Mouse (Mus musculus) hindbrain, embryonic 15.5 days (tissue): ENCODE data around the gene Matk. TPM values are rescaled to one million over a fixed set of nuclear protein-coding genes. Genes with fewer than 3 reads are reported as not detected.

Experiments used
- ATAC-seq: fragments of 200-750 bp; cut with Nextera tagmentation; 2 replicates; pipeline ENCODE4 v1.8.0; 2017; ENCODE audit warnings: low read depth, moderate number of reproducible peaks, moderate TSS enrichment; ENCODE audit not compliant: low FRiP score
- H3K27ac ChIP-seq: fragments of 300-500 bp; sonication (generic); replicated peaks from 2 replicates; pipeline ENCODE4 v1.5.1; 2015; ENCODE audit warnings: mild to moderate bottlenecking, inconsistent platforms
- H3K27me3 ChIP-seq: fragments of 300-500 bp; sonication (generic); 2 replicates; pipeline ENCODE4 v1.6.1; 2015; ENCODE audit warnings: control low read depth, inconsistent platforms
- H3K36me3 ChIP-seq: fragments of 300-500 bp; sonication (generic); 2 replicates; pipeline ENCODE4 v1.6.1; 2015; ENCODE audit warnings: control low read depth, inconsistent platforms
- H3K4me1 ChIP-seq: fragments of 300-500 bp; sonication (generic); replicated peaks from 2 replicates; pipeline ENCODE4 v1.6.1; 2015; ENCODE audit warnings: control low read depth, inconsistent platforms
- H3K4me2 ChIP-seq: fragments of 300-500 bp; sonication (generic); 2 replicates; pipeline ENCODE4 v1.6.1; 2015; ENCODE audit warnings: moderate library complexity, mild to moderate bottlenecking, inconsistent platforms
- H3K4me3 ChIP-seq: fragments of 300-500 bp; sonication (generic); 2 replicates; pipeline ENCODE4 v1.5.1; 2015; ENCODE audit warnings: mild to moderate bottlenecking, inconsistent platforms
- H3K9ac ChIP-seq: fragments of 300-500 bp; sonication (generic); 2 replicates; pipeline ENCODE4 v1.6.1; 2015; ENCODE audit warnings: inconsistent platforms
- H3K9me3 ChIP-seq: fragments of 300-500 bp; sonication (generic); 2 replicates; pipeline ENCODE4 v1.6.1; 2016; ENCODE audit warnings: control low read depth, inconsistent platforms
- WGBS: fragments of 180-500 bp; shearing (Covaris S2); methylation state at CpG from one replicate; pipeline ENCODE4 v1.1.7; 2015; 5-methylcytosine and 5-hydroxymethylcytosine counted together
- polyA plus RNA-seq: library from polyadenylated mRNA; unstranded; fragments of >200 nt; fragmentation: Nextera tagmentation; extraction: Ambion mirVana; gene quantifications from 2 replicates; pipeline ENCODE4 v1.2.1, GENCODE M21; 2015

Gene Matk
- polyA plus RNA-seq, 1 experiment from 2014 or later = 49.7 TPM

GRCm38 (mm10) chr10:81289811-81290210 is 37.1 kb downstream of the Matk start:
- Histone ChIP-seq H3K27me3 (peaks cover 16% of the 10 kb centered on the region; the same call in 1 of the 2 replicates), H3K9me3 (no peaks in the 10 kb centered on the region), H3K36me3 (no peaks in the 10 kb centered on the region), H3K27ac (no peak overlapping the region), H3K4me2 (no peak overlapping the region), H3K4me3 (no peak overlapping the region), H3K4me1 (peaks cover 28% of the 10 kb centered on the region), H3K9ac (no peak overlapping the region)
- 62% methylated on average over 14 of the region's 14 CpGs for WGBS
- no peak for ATAC-seq

DNA sequence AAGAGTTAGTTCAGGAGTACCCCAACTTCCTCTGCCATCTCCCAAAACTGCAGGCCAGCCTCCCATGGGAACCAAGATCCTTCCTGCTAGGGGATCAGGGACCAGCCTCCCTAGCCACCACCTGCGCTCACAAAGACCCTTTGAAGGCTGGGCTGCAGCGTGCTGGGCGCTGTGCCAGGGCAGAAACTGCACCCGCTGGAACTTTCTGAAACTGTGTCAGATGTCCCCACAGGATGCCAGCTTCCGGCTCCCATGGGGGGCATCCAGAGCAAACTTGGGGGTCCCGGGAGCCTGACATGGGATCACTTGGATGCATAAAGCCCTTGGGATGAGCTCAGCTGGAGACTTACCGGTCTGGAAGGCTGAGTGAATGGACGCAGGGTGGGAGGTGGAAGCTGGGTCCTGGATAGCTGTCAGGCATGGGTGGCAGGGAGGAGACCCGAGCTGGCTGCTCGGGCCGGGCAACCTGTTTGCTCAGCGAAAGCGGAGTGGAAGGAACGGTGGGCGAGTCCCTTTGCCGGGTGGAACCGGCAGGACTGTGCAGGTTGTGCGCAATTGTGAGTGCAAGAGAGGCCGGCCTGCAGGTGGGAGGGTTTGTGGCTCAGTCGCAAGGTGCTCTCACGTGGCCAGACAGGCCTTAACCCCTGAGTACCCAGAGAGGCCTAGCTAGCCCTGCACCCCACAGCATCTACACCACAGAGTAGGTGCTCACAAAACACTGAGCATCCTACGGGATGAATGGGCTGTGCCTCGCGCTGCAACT is 38.1 kb downstream of the Matk start:
- Histone ChIP-seq H3K4me2 (peak overlapping the region; percentile 14), H3K36me3 (no peaks in the 10 kb centered on the region), H3K27me3 (0 out of 2 replicates have a peak, but pooled peaks cover 11% of the 10 kb centered on the region), H3K9me3 (no peaks in the 10 kb centered on the region), H3K4me3 (no peak overlapping the region), H3K27ac (no peak overlapping the region), H3K4me1 (peaks cover 37% of the 10 kb centered on the region), H3K9ac (no peak overlapping the region)
- WGBS = 13% methylated on average over 24 of the region's 24 CpGs
- ATAC-seq = no peak

- H3K36me3 ChIP-seq = no peaks in the 10 kb centered on the region
- WGBS = 75% methylated on average over 9 of the region's 9 CpGs
- 0 out of 2 replicates have a peak, but pooled peaks cover 11% of the 10 kb centered on the region for H3K27me3 ChIP-seq
- H3K27ac ChIP-seq = no peak within 1 kb of the TSS
- peaks cover 36% of the 10 kb centered on the region for H3K4me1 ChIP-seq
- H3K4me2 ChIP-seq = peak within 1 kb of the TSS; percentile 71
- H3K4me3 ChIP-seq = peak within 1 kb of the TSS; percentile 90
- no peak for ATAC-seq
- H3K9ac ChIP-seq = no peak within 1 kb of the TSS
- no peaks in the 10 kb centered on the region for H3K9me3 ChIP-seq
Measured at GRCm38 (mm10) chr10:81291511-81292104, 38.9 kb downstream of the Matk start, which contains the start of gene Tjp3. TSS of gene Tjp3 (minus strand) at chr10:81291581.

DNA sequence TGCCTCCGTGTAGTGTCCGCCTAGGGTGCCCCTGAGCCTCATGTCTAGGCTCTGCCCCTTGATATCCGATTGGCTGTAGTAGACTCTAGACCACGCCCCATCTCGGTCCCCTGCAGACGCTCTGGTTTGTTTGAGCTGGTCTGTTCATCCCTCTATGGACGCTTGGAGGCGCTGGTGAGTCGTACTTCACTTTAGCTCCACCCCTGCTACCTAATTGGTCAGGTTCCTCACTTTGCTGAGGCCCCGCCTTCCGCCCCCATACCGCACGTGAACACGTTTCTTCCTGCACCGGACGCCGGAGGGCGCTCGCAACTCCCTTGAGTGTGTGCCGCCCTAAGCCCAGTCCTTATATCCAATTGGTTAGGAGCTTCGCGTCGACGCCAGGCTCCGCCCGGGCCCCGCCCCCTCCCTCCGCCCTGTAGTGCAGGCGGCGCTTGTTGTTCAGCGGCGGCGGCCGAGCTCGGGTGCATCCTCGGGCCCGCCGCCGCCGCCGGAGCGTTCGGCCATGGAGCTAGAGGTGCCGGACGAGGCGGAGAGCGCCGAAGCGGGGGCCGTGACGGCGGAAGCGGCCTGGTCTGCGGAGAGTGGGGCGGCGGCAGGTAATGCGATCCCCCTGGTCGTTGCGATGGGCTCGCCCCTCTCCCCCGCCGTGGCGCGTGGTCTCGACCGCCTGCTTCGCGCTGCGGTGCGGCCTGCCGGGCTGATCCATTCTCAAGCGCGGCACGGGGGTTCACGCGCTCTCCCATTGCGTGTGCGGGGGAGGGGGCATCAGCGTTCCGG is 40.0 kb downstream of the Matk start, which contains the start of gene Pip5k1c:
TSS of gene Pip5k1c (plus strand) at position 410 of the 780 bp plus-strand sequence.
- H3K9me3 ChIP-seq = no peaks in the 10 kb centered on the region
- under 1% methylated on average over 61 of the region's 80 CpGs for WGBS
- no peaks in the 10 kb centered on the region for H3K36me3 ChIP-seq
- H3K4me2 ChIP-seq = peak within 1 kb of the TSS; percentile 71
- peak within 1 kb of the TSS; percentile 92 for H3K27ac ChIP-seq
- H3K4me3 ChIP-seq = peak within 1 kb of the TSS; percentile 90
- H3K9ac ChIP-seq = peak within 1 kb of the TSS; percentile 89
- H3K27me3 ChIP-seq = 0 out of 2 replicates have a peak, but pooled peaks cover 11% of the 10 kb centered on the region
- peak; percentile 95 for ATAC-seq
- H3K4me1 ChIP-seq = peaks cover 41% of the 10 kb centered on the region

- Histone ChIP-seq H3K4me2 (peak overlapping the region; percentile 71), H3K27ac (peak overlapping the region; percentile 92), H3K9ac (peak overlapping the region; percentile 89), H3K9me3 (no peaks in the 10 kb centered on the region), H3K27me3 (0 out of 2 replicates have a peak, but pooled peaks cover 11% of the 10 kb centered on the region), H3K36me3 (no peaks in the 10 kb centered on the region), H3K4me3 (peak overlapping the region; percentile 90), H3K4me1 (peaks cover 42% of the 10 kb centered on the region)
- WGBS = 4% methylated on average over 25 of the region's 25 CpGs
- peak; percentile 24 for ATAC-seq
Measured at GRCm38 (mm10) chr10:81293334-81294030, 40.7 kb downstream of the Matk start.

GRCm38 (mm10) chr10:81294442-81294841 is 41.7 kb downstream of the Matk start:
- WGBS = 57% methylated on average over 8 of the region's 8 CpGs
- H3K27ac ChIP-seq = no peak overlapping the region
- ATAC-seq = no peak

GRCm38 (mm10) chr10:81295185-81295584 is 42.5 kb downstream of the Matk start:
- Histone ChIP-seq H3K4me2 (peak overlapping the region; percentile 71), H3K4me3 (no peak overlapping the region), H3K27ac (no peak overlapping the region), H3K36me3 (no peaks in the 10 kb centered on the region), H3K9ac (no peak overlapping the region), H3K9me3 (no peaks in the 10 kb centered on the region), H3K27me3 (0 out of 2 replicates have a peak, but pooled peaks cover 6% of the 10 kb centered on the region), H3K4me1 (peaks cover 47% of the 10 kb centered on the region)
- WGBS = 91% methylated on average over 6 of the region's 6 CpGs
- no peak for ATAC-seq

More at GRCm38 (mm10) chr10:81294442-81294841, 41.7 kb downstream of the Matk start:
- Histone ChIP-seq H3K4me3 (peak overlapping the region; percentile 90), H3K36me3 (no peaks in the 10 kb centered on the region), H3K9me3 (no peaks in the 10 kb centered on the region), H3K4me1 (peaks cover 44% of the 10 kb centered on the region), H3K4me2 (peak overlapping the region; percentile 71), H3K27me3 (0 out of 2 replicates have a peak, but pooled peaks cover 11% of the 10 kb centered on the region), H3K9ac (peak overlapping the region; percentile 89)

- 86% methylated on average over 6 of the region's 6 CpGs for WGBS
- no peak for ATAC-seq
- Histone ChIP-seq H3K9ac (no peak overlapping the region), H3K9me3 (no peaks in the 10 kb centered on the region), H3K4me3 (no peak overlapping the region), H3K4me1 (peaks cover 42% of the 10 kb centered on the region), H3K4me2 (no peak overlapping the region), H3K27ac (0 out of 2 replicates have a peak overlapping the region, but pooled peaks have one; percentile 28), H3K27me3 (no peaks in the 10 kb centered on the region), H3K36me3 (no peaks in the 10 kb centered on the region)
Measured at GRCm38 (mm10) chr10:81297246-81297645, 44.5 kb downstream of the Matk start.

GRCm38 (mm10) chr10:81297845-81298244 is 45.1 kb downstream of the Matk start:
- H3K9me3 ChIP-seq = no peaks in the 10 kb centered on the region
- H3K4me3 ChIP-seq = no peak overlapping the region
- 0 out of 2 replicates have a peak overlapping the region, but pooled peaks have one; percentile 7 for H3K4me2 ChIP-seq
- H3K36me3 ChIP-seq = no peaks in the 10 kb centered on the region
- 74% methylated on average over 10 of the region's 10 CpGs for WGBS
- H3K27me3 ChIP-seq = no peaks in the 10 kb centered on the region
- H3K27ac ChIP-seq = peak overlapping the region; percentile 28; the same call in 1 of the 2 replicates
- H3K4me1 ChIP-seq = peaks cover 48% of the 10 kb centered on the region
- no peak for ATAC-seq
- H3K9ac ChIP-seq = no peak overlapping the region

DNA sequence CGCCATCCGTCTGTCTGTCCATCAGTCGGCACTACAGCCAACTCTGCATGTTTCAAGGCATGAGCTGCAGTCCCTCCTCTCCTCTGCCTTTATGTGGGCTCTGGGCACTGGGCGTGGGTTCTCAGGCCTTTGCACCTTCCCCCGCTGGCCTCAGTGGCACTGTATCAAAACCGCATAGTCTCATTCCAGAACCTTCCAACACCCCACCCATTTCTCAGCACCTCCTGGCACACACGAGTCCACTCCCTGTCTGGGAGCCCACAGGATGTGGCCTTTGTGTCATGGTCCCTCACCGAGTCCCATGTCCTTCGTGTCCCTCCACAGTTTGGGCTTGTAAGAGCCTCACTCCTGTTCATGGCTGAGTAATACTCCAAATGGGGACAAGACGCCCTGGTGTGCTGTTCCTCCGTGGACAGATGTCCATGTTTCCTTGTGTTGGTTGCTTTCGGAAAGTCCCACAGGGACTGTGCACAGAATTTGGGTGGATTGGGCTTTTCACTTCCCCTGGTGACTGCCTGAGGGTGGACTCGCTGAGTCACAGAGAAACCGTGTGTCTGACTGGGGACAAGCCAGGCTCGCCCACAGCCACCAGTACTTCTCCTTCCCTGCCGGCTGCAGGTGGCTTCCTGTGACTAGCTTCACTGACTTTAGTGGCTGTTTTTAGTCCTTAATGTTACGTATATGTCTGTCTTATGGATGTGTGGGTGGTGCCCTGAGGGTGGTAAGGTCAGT is 45.8 kb downstream of the Matk start:
- Histone ChIP-seq H3K4me3 (no peak overlapping the region), H3K4me1 (peaks cover 53% of the 10 kb centered on the region), H3K27me3 (no peaks in the 10 kb centered on the region), H3K9me3 (no peaks in the 10 kb centered on the region), H3K27ac (peak overlapping the region; percentile 28; the same call in 1 of the 2 replicates), H3K4me2 (no peak overlapping the region), H3K9ac (no peak overlapping the region), H3K36me3 (no peaks in the 10 kb centered on the region)
- no peak for ATAC-seq
- 94% methylated on average over 17 of the region's 17 CpGs for WGBS
